In the genomic region with DNA sequence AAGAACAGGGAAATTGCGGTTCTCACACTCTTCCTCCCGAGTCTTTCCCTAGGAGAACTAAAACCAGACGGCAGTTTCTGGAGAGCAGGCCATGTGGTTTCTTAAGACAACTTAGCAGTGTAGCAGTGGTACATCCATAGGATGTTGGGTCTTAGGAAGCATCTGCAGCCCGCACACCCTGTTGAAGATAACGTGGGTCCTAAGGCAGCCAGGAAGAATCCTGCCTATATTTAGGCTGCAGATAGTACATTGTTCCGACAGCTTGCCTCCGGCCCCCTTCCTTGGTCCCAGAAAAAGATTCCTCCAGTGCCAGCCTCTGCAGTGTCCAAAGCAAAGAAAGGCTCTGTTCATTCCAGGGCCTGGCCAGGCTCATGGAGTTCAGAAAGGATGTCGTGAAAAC, we compare ENCODE assay signal across 29 mouse cellular contexts. TPM values are rescaled to one million over a fixed set of nuclear protein-coding genes. Genes with fewer than 3 reads are reported as not detected.
DNase-seq lines count a peak whose midpoint lies in the region; ATAC-seq and TF ChIP-seq lines count a peak whose summit lies in the region.
"Had no signal": no experiment of that assay in that cellular context is flagged by ENCODE, and none has a peak within 500 bp of the region (broad histone marks: within the 10 kb centered on the region; RNA-seq: fewer than 3 reads in every experiment).

No protein-coding gene starts in this region.

- H3K79me2 ChIP-seq in liver, adult 2 months (ENCODE audit: control insufficient read depth, insufficient read depth, low read length) = no peaks in the 10 kb centered on the region; the same call in 1 of the 2 replicates

- peaks cover 39% of the 10 kb centered on the region for H3K36me3 ChIP-seq in liver, adult 2 months (ENCODE audit: control insufficient read depth, insufficient read depth, low read length)
- H3K36me3 ChIP-seq in liver, embryonic 12.5 days = peaks cover 15% of the 10 kb centered on the region; the same call in 1 of the 2 replicates
- H3K36me3 ChIP-seq: embryonic facial prominence, embryonic 13.5 days; embryonic facial prominence, embryonic 15.5 days; forebrain, embryonic 10.5 days; forebrain, embryonic 12.5 days; G1E had no signal

- 68% methylated on average over 8 of the region's 8 CpGs for WGBS in liver, adult 2 months
- WGBS in liver, embryonic 12.5 days (ENCODE audit: insufficient replicate concordance) = 61% methylated on average over 8 of the region's 8 CpGs

- peak overlapping the region; percentile 74 for H3K27ac ChIP-seq in liver, adult 2 months (replicated peaks; ENCODE audit: insufficient read depth, low read depth, low read length)
- no peak overlapping the region for H3K27ac ChIP-seq in liver, embryonic 12.5 days
- H3K27ac ChIP-seq: embryonic facial prominence, embryonic 13.5 days; embryonic facial prominence, embryonic 15.5 days; forebrain, embryonic 10.5 days; forebrain, embryonic 12.5 days had no signal

- H3K4me1 ChIP-seq in liver, adult 2 months (ENCODE audit: control insufficient read depth, insufficient read depth, low read length) = peaks cover 75% of the 10 kb centered on the region
- peaks cover 30% of the 10 kb centered on the region for H3K4me1 ChIP-seq in liver, embryonic 12.5 days

- no peak overlapping the region for H3K4me3 ChIP-seq in liver, adult 2 months (ENCODE audit: insufficient read depth, low read depth, low read length)
- H3K4me3 ChIP-seq in liver, embryonic 12.5 days = no peak overlapping the region
- H3K4me3 ChIP-seq: embryonic facial prominence, embryonic 13.5 days; embryonic facial prominence, embryonic 15.5 days; erythroblast, embryonic 14.5 days; forebrain, embryonic 10.5 days; forebrain, embryonic 12.5 days had no signal

- no peak for TF ChIP-seq POLR2A in liver, adult 2 months (IDR thresholded peaks at IDR 0.05; ENCODE audit: extremely low read depth, insufficient read depth, low read length)

- H3K9me3 ChIP-seq in liver, embryonic 12.5 days (replicated peaks) = no peaks in the 10 kb centered on the region
- H3K9me3 ChIP-seq: embryonic facial prominence, embryonic 13.5 days; embryonic facial prominence, embryonic 15.5 days; forebrain, embryonic 10.5 days; forebrain, embryonic 12.5 days; G1E had no signal

- H3K9ac ChIP-seq in liver, adult 2 months (ENCODE audit: low read depth, low read length) = peak overlapping the region; percentile 26
- H3K9ac ChIP-seq in liver, embryonic 12.5 days = no peak overlapping the region
- H3K9ac ChIP-seq: embryonic facial prominence, embryonic 13.5 days; embryonic facial prominence, embryonic 15.5 days; forebrain, embryonic 12.5 days had no signal

- ATAC-seq in frontal cortex, adult (ENCODE audit: low TSS enrichment) = peak; percentile 51
- ATAC-seq in liver, embryonic 12.5 days = no peak
- ATAC-seq: activated CD4-positive, CD25-positive, alpha-beta regulatory T cell, adult 4 months; CD4-positive, CD25-positive, alpha-beta regulatory T cell, adult 4 months; forebrain, embryonic 14.5 days; forebrain, embryonic 16.5 days; Patski had no signal

- DNase-seq in frontal cortex, postnatal 14 days (ENCODE audit: low spot score in 2 of 2) = no peak
- DNase-seq in liver, adult 2 months (ENCODE audit: extremely low read depth, low read depth, low spot score) = no peak
- peak; percentile 35 for DNase-seq in telencephalon, adult 2 months (ENCODE audit: low read depth, low spot score)
- no peak for DNase-seq in lung, postnatal 14 days
- DNase-seq: adrenal gland, adult 8-10 months; adrenal gland, postnatal 14 days; adrenal gland, postnatal 36 days; B cell, adult 2 months; cerebellum, adult 11 months; cerebellum, adult 18-20 months; cerebellum, adult 8-10 months; cerebellum, adult 9-11 months; cerebellum, postnatal 14 days; cerebellum, postnatal 36 days; embryo, embryonic 11 days had no signal

- no peak for TF ChIP-seq CTCF in liver, adult 2 months (IDR thresholded peaks at IDR 0.05; ENCODE audit: low read depth, low read length)

- no peaks in the 10 kb centered on the region for H3K27me3 ChIP-seq in liver, adult 2 months (ENCODE audit: control insufficient read depth, insufficient read depth, low read length)
- no peaks in the 10 kb centered on the region for H3K27me3 ChIP-seq in liver, embryonic 12.5 days (replicated peaks)
- H3K27me3 ChIP-seq: CH12.LX; embryonic facial prominence, embryonic 13.5 days; embryonic facial prominence, embryonic 15.5 days; forebrain, embryonic 12.5 days; Patski had no signal

- H3K4me2 ChIP-seq in liver, embryonic 12.5 days = no peak overlapping the region
- H3K4me2 ChIP-seq: embryonic facial prominence, embryonic 13.5 days; embryonic facial prominence, embryonic 15.5 days; forebrain, embryonic 12.5 days had no signal

RNA-seq across cellular contexts. Expression of gene Dgat2, which starts 16.4 kb away (rescaled TPM):
- 464 and 499 TPM in 2 replicates for total RNA-seq in liver, adult 2 months (2014; rRNA removed)
- polyA plus RNA-seq in liver, adult 2 months (2012; rRNA removed) = 610 and 703 TPM in 2 replicates
- polyA plus RNA-seq in liver, embryonic 12.5 days (2016; fragmentation: Nextera tagmentation; extraction: Ambion mirVana) = 57.5 and 59.3 TPM in 2 replicates

RNA-seq across cellular contexts. Expression of gene Uvrag, which starts 25.2 kb away (rescaled TPM):
- 18.3 and 19.9 TPM in 2 replicates for total RNA-seq in liver, adult 2 months (2014; rRNA removed)
- polyA plus RNA-seq in liver, adult 2 months (2012; rRNA removed) = 11.4 and 12.2 TPM in 2 replicates
- polyA plus RNA-seq in liver, embryonic 12.5 days (2016; fragmentation: Nextera tagmentation; extraction: Ambion mirVana) = 13.5 and 15.1 TPM in 2 replicates

Comparison
In these comparisons a context has a peak if more than half of its experiments do, and no peak if none do; other contexts are left out.
1. RNA of gene Dgat2, which starts 16.4 kb away (polyA plus RNA-seq): 610 to 703 TPM in liver, adult 2 months; 57.5 to 59.3 TPM in liver, embryonic 12.5 days; every median in the first group is over 10 times any median in the second.